Mouse (Mus musculus) myocyte (in vitro differentiated cells): Measurements from ENCODE around the gene Pdlim5.

Experiments
- MAX ChIP-seq: IDR thresholded peaks from one replicate; pipeline ENCODE4 v1.6.1; 2011; ENCODE audit warnings: low read depth, mild to moderate bottlenecking, control low read depth
- MYOD1 ChIP-seq, 3 experiments: IDR thresholded peaks; one replicate each; pipeline ENCODE4 v1.6.1; 2011; ENCODE audit warnings: control low read depth in 2 of 3, low read depth in 2 of 3, mild to moderate bottlenecking in 2 of 3, moderate library complexity in 1 of 3; ENCODE audit not compliant: insufficient read length in 2 of 3, control insufficient read depth in 1 of 3
- MYOG ChIP-seq, 3 experiments: IDR thresholded peaks; one replicate each; pipeline ENCODE4 v1.6.1; 2011; ENCODE audit warnings: control low read depth in 2 of 3, low read depth in 2 of 3, mild to moderate bottlenecking in 2 of 3; ENCODE audit not compliant: insufficient read length in 2 of 3, control insufficient read depth in 1 of 3, insufficient read depth in 1 of 3
- POLR2A ChIP-seq: IDR thresholded peaks from one replicate; pipeline ENCODE4 v1.6.1; 2011; ENCODE audit warnings: low read depth, mild to moderate bottlenecking, control low read depth, moderate library complexity; ENCODE audit not compliant: insufficient read length
- POLR2AphosphoS2 ChIP-seq: IDR thresholded peaks from one replicate; pipeline ENCODE4 v1.6.1; 2011; ENCODE audit warnings: low read depth, control low read depth; ENCODE audit not compliant: insufficient read length
- TCF12 ChIP-seq: IDR thresholded peaks from one replicate; pipeline ENCODE4 v1.6.1; 2011; ENCODE audit warnings: mild to moderate bottlenecking, control low read depth; ENCODE audit not compliant: poor library complexity, insufficient read depth, severe bottlenecking
- TCF3 ChIP-seq: IDR thresholded peaks from one replicate; pipeline ENCODE4 v1.6.1; 2011; ENCODE audit warnings: low read depth, control low read depth; ENCODE audit not compliant: insufficient read length
- USF1 ChIP-seq: IDR thresholded peaks from one replicate; pipeline ENCODE4 v1.6.1; 2011; ENCODE audit warnings: low read depth, mild to moderate bottlenecking, control low read depth, moderate library complexity

GRCm38 (mm10) chr3:142430048-142430447 is 34.6 kb upstream of the Pdlim5 start:
- TF ChIP-seq POLR2A = no peak
- TF ChIP-seq MYOD1 (IDR thresholded peaks at IDR 0.05; ENCODE audit: control insufficient read depth in 1 of 3, insufficient read length in 2 of 3, low read depth in 2 of 3) = no peak
- no peak for TF ChIP-seq TCF12
- TF ChIP-seq POLR2AphosphoS2 = no peak
- TF ChIP-seq TCF3 = no peak
- TF ChIP-seq USF1 = no peak
- no peak for TF ChIP-seq MYOG (IDR thresholded peaks at IDR 0.05; ENCODE audit: control insufficient read depth in 1 of 3, insufficient read depth in 1 of 3, insufficient read length in 2 of 3, low read depth in 2 of 3)
- TF ChIP-seq MAX = no peak
